ENCODE assay signal across 8 mouse cellular contexts in genomic region chr6:116674283-116674886, GRCm38 (mm10). TPM values are rescaled to one million over a fixed set of nuclear protein-coding genes. Genes with fewer than 3 reads are reported as not detected.
DNase-seq lines count a peak whose midpoint lies in the region; ATAC-seq and TF ChIP-seq lines count a peak whose summit lies in the region.

No protein-coding gene starts in this region.

- no peaks in the 10 kb centered on the region for H3K9me3 ChIP-seq in CH12.LX (replicated peaks; ENCODE audit: low read length)

- H3K36me3 ChIP-seq in CH12.LX (replicated peaks in 1 of 2; ENCODE audit: control insufficient read depth in 1 of 2, insufficient read depth in 1 of 2, low read length in 1 of 2) (peaks cover 0 to 10% of the 10 kb centered on the region in 2 experiments), macrophage (ENCODE audit: inconsistent target) (no peaks in the 10 kb centered on the region)

- peak overlapping the region; percentile 92 for H3K4me2 ChIP-seq in CH12.LX (ENCODE audit: insufficient read depth, low read depth, poor library complexity, severe bottlenecking)

- DNase-seq in heart, adult 11 months = peak; percentile 88
- no peak for DNase-seq in heart, adult 9 months (ENCODE audit: low spot score in 2 of 2)
- no peak for DNase-seq in CH12.LX (ENCODE audit: extremely low read depth)
- DNase-seq in embryo, embryonic 9.5 days (ENCODE audit: extremely low spot score) = no peak
- no peak for DNase-seq in thymus, postnatal 25 days
- DNase-seq in urinary bladder, postnatal 25 days (ENCODE audit: low spot score) = no peak

- peak; percentile 50 for TF ChIP-seq POLR2A in CH12.LX (IDR thresholded peaks at IDR 0.05; ENCODE audit: low read depth, low read length)

- in situ Hi-C loops in CH12.LX (cut with MboI; ENCODE audit: low pct_ligation_motif_present, low pct_unique_long_range_greater_than_20kb, low sequenced_read_pairs) = no loop called here

- peak; percentile 17; the same call in 1 of the 2 replicates for ATAC-seq in granulocyte monocyte progenitor cell, adult 5-6 weeks (replicated peaks; ENCODE audit: poor library complexity, severe bottlenecking)

- peak overlapping the region; percentile 98 for H3K9ac ChIP-seq in CH12.LX (ENCODE audit: insufficient read depth, low read depth)

- 9% methylated on average over 16 of the region's 16 CpGs for WGBS in macrophage (ENCODE audit: missing documents)

- H3K79me2 ChIP-seq in CH12.LX (replicated peaks; ENCODE audit: control insufficient read depth, extremely low read depth, insufficient read depth, poor library complexity, severe bottlenecking) (peaks cover 41% of the 10 kb centered on the region), macrophage (ENCODE audit: inconsistent target) (peaks cover 42% of the 10 kb centered on the region)

- peaks cover 39 to 69% of the 10 kb centered on the region in 2 experiments for H3K4me1 ChIP-seq in CH12.LX (ENCODE audit: control insufficient read depth in 1 of 2, insufficient read depth in 2 of 2)

- TF ChIP-seq RAD21 in CH12.LX (IDR thresholded peaks at IDR 0.05; ENCODE audit: low read depth, low read length) = no peak

- H3K27me3 ChIP-seq in CH12.LX (replicated peaks) = no peaks in the 10 kb centered on the region

- dilution Hi-C loops in CH12.LX (cut with MboI; ENCODE audit: extremely low pct_ligation_motif_present, extremely low pct_unique_long_range_greater_than_20kb, low sequenced_read_pairs) = no loop called here

- no peak for TF ChIP-seq CTCF in CH12.LX (conservative IDR thresholded peaks at IDR 0.05 in 1 of 2, IDR thresholded peaks at IDR 0.05 in 1 of 2; ENCODE audit: low read depth in 2 of 2, low read length in 2 of 2)

- TF ChIP-seq EP300 in CH12.LX (IDR thresholded peaks at IDR 0.05; ENCODE audit: low read length) = no peak

- H3K4me3 ChIP-seq in CH12.LX (replicated peaks in 1 of 3; ENCODE audit: low read depth in 2 of 3, low read length in 2 of 3, poor library complexity in 1 of 3) = peak overlapping the region; percentile 82 to 94 (median 85)
- peak overlapping the region; percentile 74 for H3K4me3 ChIP-seq in macrophage (ENCODE audit: inconsistent target)

- H3K27ac ChIP-seq in CH12.LX (ENCODE audit: insufficient read depth, low read depth) = peak overlapping the region; percentile 87
- peak overlapping the region; percentile 90 for H3K27ac ChIP-seq in macrophage

TF ChIP-seq in CH12.LX, 34 proteins besides CTCF, POLR2A, EP300 and RAD21:
- TF ChIP-seq ELF1 (IDR thresholded peaks at IDR 0.05; ENCODE audit: low read depth, low read length) (peak; percentile 55), UBTF (IDR thresholded peaks at IDR 0.05; ENCODE audit: low read depth, low read length) (0 out of 2 replicates have a peak, but pooled peaks have one; percentile 18), E2F4 (IDR thresholded peaks at IDR 0.05; ENCODE audit: insufficient replicate concordance, low read depth, low read length) (no peak), USF2 (conservative IDR thresholded peaks at IDR 0.05; ENCODE audit: low read depth, low read length) (no peak), TCF12 (IDR thresholded peaks at IDR 0.05; ENCODE audit: low read depth, low read length) (0 out of 2 replicates have a peak, but pooled peaks have one; percentile 30), MYC (IDR thresholded peaks at IDR 0.05; ENCODE audit: low read depth, low read length) (0 out of 2 replicates have a peak, but pooled peaks have one; percentile 1), CHD1 (IDR thresholded peaks at IDR 0.05; ENCODE audit: low read depth, low read length) (no peak), ZC3H11A (IDR thresholded peaks at IDR 0.05; ENCODE audit: low read depth, low read length) (no peak), MXI1 (IDR thresholded peaks at IDR 0.05; ENCODE audit: low read depth, low read length) (no peak), ETS1 (conservative IDR thresholded peaks at IDR 0.05; ENCODE audit: low read depth, low read length) (no peak), MEF2A (IDR thresholded peaks at IDR 0.05; ENCODE audit: borderline replicate concordance, low read depth, low read length) (no peak), ZNF384 (IDR thresholded peaks at IDR 0.05; ENCODE audit: low read depth, low read length) (no peak), HCFC1 (IDR thresholded peaks at IDR 0.05; ENCODE audit: low read depth, low read length) (no peak), KAT2A (IDR thresholded peaks at IDR 0.05; ENCODE audit: insufficient replicate concordance, low read length) (no peak), RCOR1 (conservative IDR thresholded peaks at IDR 0.05; ENCODE audit: low read depth, low read length) (0 out of 2 replicates have a peak, but pooled peaks have one; percentile 16), POLR2AphosphoS2 (IDR thresholded peaks at IDR 0.05; ENCODE audit: low read depth, low read length) (no peak; the same call in 1 of the 2 replicates)
TF ChIP-seq in CH12.LX: peak in this region for 5.

RNA-seq across cellular contexts. Expression of gene Rassf4, which starts 0.6 kb away (rescaled TPM):
- total RNA-seq in CH12.LX (2012; rRNA removed) (29.0 and 32.3 TPM in 2 replicates), CH12.LX (2014; rRNA removed) (13.5 and 17.3 TPM in 2 replicates)
- polyA plus RNA-seq in CH12.LX (2012; ENCODE audit: insufficient read length, low read depth) (69.0 and 74.9 TPM in 2 replicates), macrophage (2018) (48.6 to 217 TPM (median 138 TPM) in 3 replicates)
- 78.9 and 79.9 TPM in 2 replicates for total RNA-seq in granulocyte monocyte progenitor cell, adult 5-6 weeks (2014; fragmentation: Nextera tagmentation)
- 41.0 and 46.8 TPM in 2 replicates for total RNA-seq in granulocyte monocyte progenitor cell, adult 5-6 weeks (2017)
- 1,000 to 10,000 TPM in 14 of 26 experiments, 100 to 1,000 TPM in 12; 300 to 1,852 (median 1,057) TPM for total RNA-seq in macrophage (2018; cell fraction: chromatin; rRNA removed)
- 100 to 1,000 TPM; 151 to 601 (median 347) TPM for total RNA-seq in macrophage (2018; cell fraction: cytosol; rRNA removed)
- 1,000 to 10,000 TPM in 4 of 26 experiments, 100 to 1,000 TPM in 22; 147 to 1,472 (median 838) TPM for total RNA-seq in macrophage (2018; cell fraction: nucleus; rRNA removed)

RNA-seq across cellular contexts. Expression of gene Depp1, which starts 24.0 kb away (rescaled TPM):
- 0.13 and 0.34 TPM in 2 replicates for total RNA-seq in CH12.LX (2012; rRNA removed)
- total RNA-seq in CH12.LX (2014; rRNA removed) = not detected in 2 replicates
- 0.31 and 0.47 TPM in 2 replicates for polyA plus RNA-seq in CH12.LX (2012; ENCODE audit: insufficient read length, low read depth)
- not detected in 2 replicates for total RNA-seq in granulocyte monocyte progenitor cell, adult 5-6 weeks (2014; fragmentation: Nextera tagmentation)
- total RNA-seq in granulocyte monocyte progenitor cell, adult 5-6 weeks (2017) = not detected in 2 replicates
- total RNA-seq in macrophage (2018; cell fraction: chromatin; rRNA removed) = 1 to 10 TPM in 9 of 26 experiments, under 1 TPM in 7, not detected in 10; 0.64 to 2.0 (median 1.4) TPM
- total RNA-seq in macrophage (2018; cell fraction: cytosol; rRNA removed) = under 1 TPM in 12 of 26 experiments, not detected in 14; 0.17 to 0.85 (median 0.64) TPM
- total RNA-seq in macrophage (2018; cell fraction: nucleus; rRNA removed) = 1 to 10 TPM in 3 of 26 experiments, under 1 TPM in 9, not detected in 14; 0.36 to 1.6 (median 0.72) TPM
- 0.10 TPM in 1 of 3 replicates, not detected in the others for polyA plus RNA-seq in macrophage (2018)

RNA-seq across cellular contexts. Expression of gene Tmem72, which starts 42.3 kb away (rescaled TPM):
- total RNA-seq in CH12.LX (2012; rRNA removed) (0.04 TPM in 2 replicates), CH12.LX (2014; rRNA removed) (0.01 TPM in 2 replicates)
- polyA plus RNA-seq in CH12.LX (2012; ENCODE audit: insufficient read length, low read depth) (0.01 TPM in 2 replicates), macrophage (2018) (under 0.01 TPM in 1 of 3 replicates, not detected in the others)
- total RNA-seq in granulocyte monocyte progenitor cell, adult 5-6 weeks (2014; fragmentation: Nextera tagmentation) = 0.11 and 0.24 TPM in 2 replicates
- total RNA-seq in granulocyte monocyte progenitor cell, adult 5-6 weeks (2017) = under 0.01 and 0.04 TPM in 2 replicates
- total RNA-seq in macrophage (2018; cell fraction: chromatin; rRNA removed) = under 1 TPM; 0.22 to 0.77 (median 0.55) TPM
- total RNA-seq in macrophage (2018; cell fraction: cytosol; rRNA removed) = under 1 TPM in 18 of 26 experiments, not detected in 8; under 0.01 to 0.08 (median under 0.01) TPM
- total RNA-seq in macrophage (2018; cell fraction: nucleus; rRNA removed) = 1 to 10 TPM in 1 of 26 experiments, under 1 TPM in 25; 0.22 to 1.0 (median 0.36) TPM

RNA-seq across cellular contexts. Expression of gene Zfp422, which starts 45.6 kb away (rescaled TPM):
- 11.9 and 13.0 TPM in 2 replicates for total RNA-seq in CH12.LX (2012; rRNA removed)
- total RNA-seq in CH12.LX (2014; rRNA removed) = 25.9 and 33.4 TPM in 2 replicates
- polyA plus RNA-seq in CH12.LX (2012; ENCODE audit: insufficient read length, low read depth) = 31.1 and 33.2 TPM in 2 replicates
- 110 and 113 TPM in 2 replicates for total RNA-seq in granulocyte monocyte progenitor cell, adult 5-6 weeks (2014; fragmentation: Nextera tagmentation)
- total RNA-seq in granulocyte monocyte progenitor cell, adult 5-6 weeks (2017) = 68.6 and 72.0 TPM in 2 replicates
- total RNA-seq in macrophage (2018; cell fraction: chromatin; rRNA removed) = 10 to 100 TPM in 6 of 26 experiments, 1 to 10 TPM in 20; 3.0 to 21.1 (median 7.1) TPM
- 10 to 100 TPM in 18 of 26 experiments, 1 to 10 TPM in 8; 6.4 to 17.0 (median 10.7) TPM for total RNA-seq in macrophage (2018; cell fraction: cytosol; rRNA removed)
- total RNA-seq in macrophage (2018; cell fraction: nucleus; rRNA removed) = 10 to 100 TPM in 25 of 26 experiments, 1 to 10 TPM in 1; 8.7 to 28.5 (median 14.8) TPM
- 14.8 to 18.3 TPM (median 15.1 TPM) in 3 replicates for polyA plus RNA-seq in macrophage (2018)
